Mouse (Mus musculus) adrenal gland, postnatal 14 days (tissue): ENCODE results near the gene Cmas. TPM values are rescaled to one million over a fixed set of nuclear protein-coding genes. Genes with fewer than 3 reads are reported as not detected.

Experiments used
- total RNA-seq: library from RNA; stranded (reverse); gene quantifications from 2 replicates; pipeline ENCODE4 v1.2.3, GENCODE M21; 2021

Cmas gene
- total RNA-seq, 1 experiment from 2014 or later = 31.3 TPM

Other genes with a start within 250 kb of the Cmas start
- 446 and 476 TPM in 2 replicates for gene Ldhb, start 248.7 kb upstream of the Cmas start, total RNA-seq
- 20.5 and 24.1 TPM in 2 replicates for gene Kcnj8, start 185.1 kb upstream of the Cmas start, total RNA-seq
- 32.9 and 35.9 TPM in 2 replicates for gene Abcc9, start 54.4 kb upstream of the Cmas start, total RNA-seq
- gene Sult6b2, start 47.8 kb downstream of the Cmas start, total RNA-seq = not detected in 2 replicates
- gene St8sia1, start 207.8 kb downstream of the Cmas start, total RNA-seq = 1.9 and 2.8 TPM in 2 replicates